Mouse (Mus musculus) liver, embryonic 16.5 days (tissue): ENCODE data around the gene Iqsec1. TPM values are rescaled to one million over a fixed set of nuclear protein-coding genes. Genes with fewer than 3 reads are reported as not detected.

Source experiments
- ATAC-seq: fragments of 200-750 bp; cut with Nextera tagmentation; 2 replicates; pipeline ENCODE4 v1.8.0; 2017; ENCODE audit warnings: low read depth, mild to moderate bottlenecking, moderate number of reproducible peaks, moderate library complexity
- H3K27ac ChIP-seq: fragments of 300-500 bp; sonication (generic); 2 replicates; pipeline ENCODE4 v1.5.1; 2014; ENCODE audit warnings: mild to moderate bottlenecking, low read length
- H3K27me3 ChIP-seq: fragments of 300-500 bp; sonication (generic); 2 replicates; pipeline ENCODE4 v1.6.1; 2014; ENCODE audit warnings: low read depth, low read length, mixed read lengths; ENCODE audit not compliant: control insufficient read depth, insufficient read depth
- H3K36me3 ChIP-seq: fragments of 300-500 bp; sonication (generic); 2 replicates; pipeline ENCODE4 v1.6.1; 2014; ENCODE audit warnings: mild to moderate bottlenecking; ENCODE audit not compliant: control insufficient read depth, insufficient read depth
- H3K4me1 ChIP-seq: fragments of 300-500 bp; sonication (generic); 2 replicates; pipeline ENCODE4 v1.6.1; 2014; ENCODE audit warnings: low read depth, low read length, mixed read lengths; ENCODE audit not compliant: control insufficient read depth
- H3K4me2 ChIP-seq: fragments of 300-500 bp; sonication (generic); 2 replicates; pipeline ENCODE4 v1.6.1; 2014; ENCODE audit warnings: low read depth, low read length, mixed read lengths
- H3K4me3 ChIP-seq: fragments of 300-500 bp; sonication (generic); 2 replicates; pipeline ENCODE4 v1.5.1; 2014; ENCODE audit warnings: low read depth, mild to moderate bottlenecking, low read length
- H3K9ac ChIP-seq: fragments of 300-500 bp; sonication (generic); 2 replicates; pipeline ENCODE4 v1.6.1; 2014; ENCODE audit warnings: low read depth, low read length
- H3K9me3 ChIP-seq: fragments of 300-500 bp; sonication (generic); replicated peaks from 2 replicates; pipeline ENCODE4 v1.6.1; 2016; ENCODE audit warnings: low read length; ENCODE audit not compliant: control insufficient read depth
- WGBS: fragments of 180-500 bp; shearing (Covaris S2); extraction: QIAGEN DNeasy Blood & Tissue Kit; methylation state at CpG from one replicate; pipeline ENCODE4 v1.1.7; 2014; ENCODE audit not compliant: insufficient replicate concordance; 5-methylcytosine and 5-hydroxymethylcytosine counted together
- polyA plus RNA-seq: library from polyadenylated mRNA; unstranded; fragments of >200 nt; fragmentation: Nextera tagmentation; extraction: Ambion mirVana; gene quantifications from 2 replicates; pipeline ENCODE4 v1.2.1, GENCODE M21; 2015

Iqsec1 gene
- polyA plus RNA-seq, 1 experiment from 2014 or later, result 3.6 TPM

DNA sequence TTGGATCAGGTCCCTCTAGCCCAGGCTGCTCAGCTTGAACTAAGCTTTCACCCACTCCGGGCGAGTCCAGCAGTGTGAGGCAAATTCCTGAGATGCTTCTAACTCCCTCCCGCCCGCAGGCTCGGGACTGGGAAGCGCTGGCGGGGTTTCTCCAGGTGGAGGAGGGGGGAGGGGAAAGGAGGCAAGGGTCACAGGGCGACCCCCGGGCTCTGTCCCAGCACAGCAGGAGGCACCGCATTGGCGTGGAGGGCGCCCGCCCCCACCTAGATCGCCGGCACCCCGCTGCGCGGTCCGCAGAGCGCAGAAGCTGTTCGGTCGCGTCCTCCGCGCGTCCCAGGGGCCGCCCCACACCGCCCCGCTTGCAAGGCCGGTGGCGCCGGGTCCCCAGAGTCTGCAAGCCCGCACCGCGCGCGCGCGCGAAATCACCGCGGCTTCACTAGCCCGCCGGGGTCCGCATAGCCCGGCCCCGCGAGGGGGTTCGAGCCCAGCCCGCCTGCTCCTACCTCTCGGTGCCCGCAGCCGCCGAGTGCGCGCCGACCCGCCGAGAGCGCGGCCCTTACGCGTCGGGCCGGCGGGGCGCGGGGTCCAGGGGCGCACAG, 252.3 kb downstream of the Iqsec1 start:
- Histone ChIP-seq H3K9me3 (no peaks in the 10 kb centered on the region), H3K27me3 (peaks cover 34% of the 10 kb centered on the region), H3K4me1 (peaks cover 19% of the 10 kb centered on the region), H3K9ac (peak overlapping the region; percentile 63), H3K27ac (no peak overlapping the region), H3K4me2 (peak overlapping the region; percentile 90), H3K36me3 (no peaks in the 10 kb centered on the region), H3K4me3 (peak overlapping the region; percentile 73)
- 2% methylated on average over 53 of the region's 69 CpGs for WGBS
- peak; percentile 25 for ATAC-seq

DNA sequence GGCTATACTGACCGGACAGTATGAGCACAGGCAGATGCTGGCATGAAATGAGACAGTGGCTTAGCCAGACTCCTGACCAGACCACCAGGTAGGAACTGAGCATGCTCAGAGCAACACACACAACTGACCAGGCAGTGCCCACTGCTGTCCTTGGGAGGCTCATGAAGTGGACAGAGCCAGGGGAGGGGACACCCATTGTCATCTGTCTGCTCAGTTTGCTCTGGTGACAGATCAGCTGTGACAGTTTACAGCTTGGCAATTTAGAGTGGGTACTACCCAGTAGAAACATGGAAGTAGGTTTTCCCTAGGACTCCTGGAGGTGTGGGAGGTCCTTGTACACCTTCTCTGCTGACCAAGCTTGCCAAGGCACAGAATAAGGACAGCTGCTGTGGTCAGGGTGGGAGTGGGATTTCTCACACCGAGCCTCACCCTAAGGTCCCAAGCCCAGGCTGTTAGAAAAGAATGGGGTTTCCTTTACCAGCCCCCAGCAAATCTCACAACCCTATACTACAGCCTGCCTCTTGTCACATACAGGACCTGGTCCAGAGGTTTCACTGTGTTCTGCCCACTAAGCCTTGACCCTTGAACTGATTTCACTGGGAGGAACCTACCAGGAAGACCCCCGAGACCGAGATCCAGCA, 253.0 kb downstream of the Iqsec1 start:
- no peak overlapping the region for H3K9ac ChIP-seq
- no peaks in the 10 kb centered on the region for H3K36me3 ChIP-seq
- H3K4me1 ChIP-seq, result peaks cover 13% of the 10 kb centered on the region
- H3K27ac ChIP-seq, result no peak overlapping the region
- no peak for ATAC-seq
- H3K27me3 ChIP-seq, result peaks cover 34% of the 10 kb centered on the region
- H3K4me2 ChIP-seq, result peak overlapping the region; percentile 90
- H3K9me3 ChIP-seq, result no peaks in the 10 kb centered on the region
- WGBS, result 35% methylated on average over 4 of the region's 4 CpGs
- peak overlapping the region; percentile 73 for H3K4me3 ChIP-seq

DNA sequence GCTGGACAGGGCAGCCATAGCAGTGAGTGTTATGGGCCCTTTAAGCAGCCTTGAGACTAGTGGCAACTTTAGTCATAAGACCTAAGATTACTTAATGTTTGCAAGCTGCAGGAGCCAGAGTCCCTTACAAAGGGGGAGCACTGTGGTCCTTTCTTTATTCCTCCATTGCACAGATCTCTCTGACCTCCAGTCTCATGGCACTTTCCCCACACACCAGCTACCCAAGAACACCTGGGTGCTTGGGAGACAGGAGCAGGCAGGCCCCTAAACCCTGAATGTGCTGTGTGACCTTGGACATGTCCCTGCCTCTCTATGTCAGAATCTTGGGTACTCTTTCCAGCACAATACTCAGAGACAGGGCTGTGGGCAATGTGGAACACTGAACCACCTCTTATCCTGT, 253.7 kb downstream of the Iqsec1 start:
- H3K9me3 ChIP-seq, result no peaks in the 10 kb centered on the region
- peaks cover 34% of the 10 kb centered on the region for H3K27me3 ChIP-seq
- no peak overlapping the region for H3K4me3 ChIP-seq
- ATAC-seq, result no peak
- no peak overlapping the region for H3K27ac ChIP-seq
- no peak overlapping the region for H3K9ac ChIP-seq
- H3K4me2 ChIP-seq, result no peak overlapping the region
- H3K4me1 ChIP-seq, result peaks cover 11% of the 10 kb centered on the region
- no peaks in the 10 kb centered on the region for H3K36me3 ChIP-seq

DNA sequence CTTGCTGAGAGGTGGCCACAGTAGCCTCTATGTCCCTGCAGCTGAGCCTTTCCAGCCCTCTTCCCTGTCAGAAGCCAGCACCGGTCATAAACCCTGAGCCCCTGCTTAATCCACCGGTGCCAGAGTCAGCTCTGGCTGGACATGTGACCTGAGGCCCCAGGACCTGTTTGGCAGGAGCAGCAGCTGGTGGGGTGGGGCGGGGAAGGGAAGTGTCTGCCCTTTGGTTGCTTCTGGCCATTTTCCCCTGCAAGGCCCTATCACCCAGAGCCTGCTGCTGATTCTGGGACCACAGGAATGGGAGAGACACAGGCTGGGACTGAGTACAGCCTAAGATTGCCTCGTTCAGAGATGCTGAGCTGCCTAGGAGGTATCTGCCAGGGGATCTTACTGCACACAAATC, 257.2 kb downstream of the Iqsec1 start:
- WGBS, result 23% methylated on average over 4 of the region's 4 CpGs
- no peak for ATAC-seq
- no peak overlapping the region for H3K9ac ChIP-seq

DNA sequence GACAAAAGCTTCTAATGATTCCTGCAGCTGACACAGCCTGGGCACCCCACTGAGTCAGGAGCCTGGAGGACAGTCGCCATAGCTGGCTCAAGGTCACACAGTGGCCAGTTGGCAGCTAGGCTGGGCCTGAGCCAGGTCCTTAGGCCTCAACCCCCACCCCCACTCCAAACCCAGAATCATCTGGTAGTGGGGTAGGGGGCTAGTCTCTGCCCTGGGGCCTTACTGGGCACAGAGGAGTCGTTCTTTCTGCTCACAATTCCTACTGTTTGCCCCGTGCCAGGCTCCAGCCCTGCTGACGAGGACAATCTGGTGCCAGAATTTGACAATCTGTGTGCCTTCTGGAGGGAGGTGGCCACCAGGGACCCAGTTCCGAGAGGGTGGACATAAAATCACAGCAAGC, 258.7 kb downstream of the Iqsec1 start:
- no peak overlapping the region for H3K9ac ChIP-seq
- H3K4me3 ChIP-seq, result no peak overlapping the region
- H3K9me3 ChIP-seq, result no peaks in the 10 kb centered on the region
- H3K36me3 ChIP-seq, result no peaks in the 10 kb centered on the region
- H3K27me3 ChIP-seq, result peaks cover 9% of the 10 kb centered on the region
- ATAC-seq, result no peak
- WGBS, result 51% methylated on average over 5 of the region's 5 CpGs
- no peak overlapping the region for H3K4me2 ChIP-seq
- no peak overlapping the region for H3K27ac ChIP-seq
- no peaks in the 10 kb centered on the region; the same call in 1 of the 2 replicates for H3K4me1 ChIP-seq

More for the DNA sequence above, 257.2 kb downstream of the Iqsec1 start:
- H3K27me3 ChIP-seq, result peaks cover 24% of the 10 kb centered on the region
- no peaks in the 10 kb centered on the region for H3K36me3 ChIP-seq
- H3K4me3 ChIP-seq, result no peak overlapping the region
- H3K27ac ChIP-seq, result no peak overlapping the region
- H3K9me3 ChIP-seq, result no peaks in the 10 kb centered on the region
- H3K4me1 ChIP-seq, result peaks cover 6% of the 10 kb centered on the region
- no peak overlapping the region for H3K4me2 ChIP-seq

DNA sequence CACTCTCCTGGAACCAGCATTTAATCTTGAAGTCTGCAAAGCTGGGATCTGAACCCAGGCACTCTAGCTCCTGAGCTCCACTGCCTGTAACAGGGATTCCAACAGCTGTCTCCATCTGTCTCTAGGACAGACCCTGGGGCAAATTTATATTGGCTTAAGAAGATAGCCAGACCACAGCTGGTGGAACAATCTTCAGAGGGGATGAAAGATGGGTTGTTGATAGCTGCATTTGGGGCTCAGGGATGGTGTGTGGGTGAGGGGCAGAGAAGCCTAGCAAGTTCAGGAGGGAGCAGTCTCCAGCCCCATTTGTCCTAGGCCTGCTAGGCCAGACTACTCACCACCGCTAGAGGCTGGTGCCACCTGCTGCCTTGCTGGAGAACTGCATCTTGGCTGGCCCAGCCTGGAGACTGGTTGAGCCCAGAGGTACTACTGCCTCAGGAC, 260.0 kb downstream of the Iqsec1 start:
- Histone ChIP-seq H3K4me2 (no peak overlapping the region), H3K4me1 (no peaks in the 10 kb centered on the region; the same call in 1 of the 2 replicates), H3K27ac (no peak overlapping the region), H3K4me3 (no peak overlapping the region), H3K27me3 (no peaks in the 10 kb centered on the region), H3K9ac (no peak overlapping the region), H3K36me3 (no peaks in the 10 kb centered on the region), H3K9me3 (no peaks in the 10 kb centered on the region)
- 5% methylated on average over 1 of the region's 1 CpGs for WGBS
- peak; percentile 76 for ATAC-seq

DNA sequence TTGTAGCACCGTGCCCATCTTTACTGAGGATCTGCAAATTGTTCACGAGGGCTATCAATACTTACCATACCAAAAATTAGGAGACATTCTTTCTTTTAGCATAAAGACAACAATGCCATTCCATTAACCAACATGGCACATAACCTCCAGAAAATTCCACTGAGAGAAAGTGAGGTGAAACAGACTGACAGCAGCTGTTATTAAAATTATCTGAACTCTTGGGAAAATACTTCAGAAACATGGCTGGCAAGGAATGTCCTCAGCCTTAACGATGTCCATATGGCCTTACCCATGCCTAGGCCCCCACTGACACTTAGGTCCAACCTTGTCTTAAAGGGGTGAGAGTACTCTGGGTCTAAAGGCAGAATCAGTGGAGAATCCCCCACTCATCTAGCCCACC, 260.7 kb downstream of the Iqsec1 start:
- no peak for ATAC-seq
- no peak overlapping the region for H3K9ac ChIP-seq
- H3K4me2 ChIP-seq, result no peak overlapping the region
- H3K36me3 ChIP-seq, result no peaks in the 10 kb centered on the region
- 67% methylated on average over 3 of the region's 3 CpGs for WGBS
- no peaks in the 10 kb centered on the region for H3K27me3 ChIP-seq
- no peak overlapping the region for H3K27ac ChIP-seq
- H3K9me3 ChIP-seq, result no peaks in the 10 kb centered on the region
- no peaks in the 10 kb centered on the region; the same call in 1 of the 2 replicates for H3K4me1 ChIP-seq
- no peak overlapping the region for H3K4me3 ChIP-seq

DNA sequence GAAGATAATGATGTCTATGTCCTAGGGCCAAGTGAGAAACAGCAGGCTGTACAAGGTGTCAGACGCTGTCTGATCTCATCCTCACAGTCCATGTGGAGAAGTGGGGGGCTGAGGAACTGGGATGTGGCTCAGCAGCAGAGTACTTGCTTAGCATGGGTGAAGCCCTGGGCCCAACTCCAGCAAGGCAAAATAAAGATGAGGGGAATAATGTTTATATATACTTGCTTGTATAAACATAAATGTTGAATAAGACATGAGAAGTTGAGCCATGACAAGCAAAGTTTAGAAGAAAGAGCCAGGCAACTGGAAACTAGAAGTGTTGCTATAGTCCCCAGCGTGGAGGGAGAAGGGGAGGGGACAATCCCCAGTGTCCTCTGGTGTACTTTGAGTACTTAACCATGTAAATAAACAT, 261.8 kb downstream of the Iqsec1 start:
- no peak overlapping the region for H3K4me3 ChIP-seq
- H3K27ac ChIP-seq, result no peak overlapping the region
- H3K27me3 ChIP-seq, result no peaks in the 10 kb centered on the region
- H3K4me1 ChIP-seq, result no peaks in the 10 kb centered on the region; the same call in 1 of the 2 replicates
- no peak for ATAC-seq
- H3K9me3 ChIP-seq, result no peaks in the 10 kb centered on the region
- H3K36me3 ChIP-seq, result no peaks in the 10 kb centered on the region
- 71% methylated on average over 2 of the region's 2 CpGs for WGBS
- H3K9ac ChIP-seq, result no peak overlapping the region
- H3K4me2 ChIP-seq, result no peak overlapping the region

DNA sequence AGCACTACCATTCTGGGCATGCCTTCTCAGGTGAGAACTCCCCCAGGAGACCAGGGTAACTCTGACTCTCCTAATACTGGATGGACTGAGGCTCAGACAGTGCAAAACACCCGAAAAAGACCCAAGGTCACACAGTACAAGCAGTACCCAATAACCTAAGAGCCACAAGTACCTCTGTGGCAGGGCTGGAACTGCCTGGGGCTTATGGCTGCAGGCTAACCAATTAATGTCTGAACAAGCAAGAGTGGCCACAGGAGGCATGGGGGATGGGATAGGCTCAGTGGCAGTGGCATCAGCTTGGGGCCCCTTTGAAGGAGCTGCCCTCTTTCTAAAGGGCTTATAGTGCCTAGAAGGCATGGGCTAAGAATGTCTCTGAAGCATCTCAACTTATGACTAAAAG, 263.0 kb downstream of the Iqsec1 start:
- Histone ChIP-seq H3K9me3 (no peaks in the 10 kb centered on the region), H3K4me1 (no peaks in the 10 kb centered on the region), H3K4me3 (no peak overlapping the region), H3K27ac (no peak overlapping the region), H3K9ac (no peak overlapping the region), H3K36me3 (no peaks in the 10 kb centered on the region), H3K4me2 (no peak overlapping the region), H3K27me3 (no peaks in the 10 kb centered on the region)
- ATAC-seq, result no peak
- WGBS, result 55% methylated on average over 1 of the region's 1 CpGs
